Mouse (Mus musculus) natural killer cell, adult 2 months (primary cell): ENCODE measurements around the gene Ces1f.
"Not testable (repeated sequence)": the region's sequence is repeated elsewhere in the genome, so short reads cannot be mapped to it uniquely, and the experiment has no call there.

Experiments used
- DNase-seq, 2 experiments: peaks; one replicate each; pipeline ENCODE4 v3.0.0; 2022; ENCODE audit warnings: low spot score in 2 of 2

Ces1f gene

DNA sequence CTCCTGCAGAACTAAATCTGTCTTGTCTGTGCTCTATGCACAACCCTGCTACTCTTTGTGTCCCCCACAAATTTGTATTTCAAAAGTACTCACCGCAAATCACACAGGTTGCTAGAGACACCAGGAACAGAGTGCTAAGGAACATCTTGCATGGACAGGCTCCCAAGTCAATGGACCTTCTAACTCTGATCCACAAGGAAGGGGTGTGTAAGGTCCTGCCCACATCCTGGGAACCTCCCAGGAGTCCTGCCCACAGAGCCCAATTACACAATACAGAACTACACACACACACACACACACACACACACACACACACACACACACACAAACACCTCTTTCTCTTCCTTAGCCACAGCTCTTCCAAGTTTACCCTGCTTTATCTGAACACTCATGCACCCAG lies at the start of gene Ces1f:
Gene Ces1f (minus strand): TSS at position 192 of the 400 bp plus-strand sequence.
- no peak for DNase-seq

DNA sequence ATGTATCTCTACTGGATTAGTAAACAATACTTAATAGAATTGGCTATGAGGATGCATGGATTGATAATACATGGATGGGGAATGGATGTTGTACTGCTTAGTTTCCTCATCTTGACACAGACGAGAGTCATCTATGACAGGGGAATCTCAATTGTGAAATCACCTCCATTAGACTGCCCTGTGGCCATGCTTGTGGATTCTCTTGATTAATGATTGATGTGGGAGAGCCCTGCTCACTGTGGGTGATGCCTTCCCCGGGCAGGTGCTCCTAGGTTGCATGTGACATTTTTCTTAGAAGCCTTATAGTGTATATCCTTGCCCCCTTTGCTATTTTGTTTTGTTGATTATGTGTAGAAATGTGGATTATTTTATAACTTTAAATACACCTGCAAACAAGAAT lies 45.6 kb upstream of the Ces1f start:
- no peak for DNase-seq

- DNase-seq = no peak
Measured at GRCm38 (mm10) chr8:93317031-93317430, 37.5 kb upstream of the Ces1f start.

GRCm38 (mm10) chr8:93315557-93315956 lies 36.0 kb upstream of the Ces1f start:
- no peak for DNase-seq

- DNase-seq = no peak
Measured at GRCm38 (mm10) chr8:93283896-93284295, 4.3 kb upstream of the Ces1f start.

DNA sequence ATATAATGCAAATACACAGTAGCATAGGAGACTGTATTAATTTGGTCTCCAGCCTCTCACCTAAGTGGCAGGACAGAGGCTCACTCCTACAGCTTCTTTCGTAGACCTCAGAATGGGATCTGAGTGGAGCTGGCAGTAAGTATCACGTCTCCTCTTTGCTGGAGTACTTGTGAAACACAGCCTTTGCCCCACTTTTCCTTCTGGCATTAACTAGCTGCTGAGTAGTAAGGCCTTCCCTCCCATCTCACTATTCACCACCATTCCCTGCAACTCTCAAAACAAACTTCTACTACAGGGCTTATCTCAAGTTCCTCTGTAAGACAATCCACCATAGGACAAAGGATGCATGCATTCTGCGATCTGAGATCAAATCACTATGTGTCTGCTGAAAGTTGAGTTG lies 2.8 kb upstream of the Ces1f start:
- DNase-seq = no peak

GRCm38 (mm10) chr8:93278176-93278805 lies 1.3 kb downstream of the Ces1f start:
- no peak for DNase-seq

DNA sequence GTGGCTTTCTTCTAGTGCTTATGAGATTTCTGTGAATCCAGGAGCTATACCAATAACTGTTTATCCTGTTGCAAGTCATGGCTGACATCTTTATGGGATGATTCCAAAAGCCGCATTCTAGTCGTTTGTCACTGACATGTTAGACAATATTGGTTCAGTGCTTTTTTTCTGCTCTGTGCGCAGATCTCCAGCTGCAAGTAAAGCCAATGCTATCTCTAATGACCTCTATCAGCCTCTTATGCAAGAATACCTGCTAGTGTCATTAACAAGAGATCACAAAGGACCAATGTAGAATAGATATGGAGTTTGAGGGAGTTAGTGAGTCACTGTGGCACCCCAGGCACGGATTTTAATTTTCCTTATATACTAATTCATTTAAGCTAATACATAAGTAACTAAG lies 4.9 kb downstream of the Ces1f start:
- no peak for DNase-seq

DNA sequence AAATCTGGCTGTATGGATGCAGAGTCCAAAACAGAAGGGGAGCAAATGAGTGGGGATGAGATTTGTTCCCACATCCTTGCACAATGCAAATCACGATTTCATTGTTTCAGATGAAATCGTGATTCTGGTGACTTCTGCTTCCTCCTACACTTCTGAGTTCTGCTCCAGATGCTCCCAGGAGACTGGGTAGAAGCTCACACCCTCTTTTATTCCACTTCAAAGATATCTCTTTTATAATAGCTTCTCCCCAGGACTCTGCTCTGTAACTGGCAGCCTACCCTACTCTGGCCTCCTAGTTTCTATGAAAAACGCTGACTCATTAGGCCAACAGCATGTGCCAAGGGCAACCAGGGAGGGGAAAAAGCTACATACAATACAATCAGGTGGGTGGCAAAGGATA lies 6.2 kb downstream of the Ces1f start:
- no peak for DNase-seq

DNA sequence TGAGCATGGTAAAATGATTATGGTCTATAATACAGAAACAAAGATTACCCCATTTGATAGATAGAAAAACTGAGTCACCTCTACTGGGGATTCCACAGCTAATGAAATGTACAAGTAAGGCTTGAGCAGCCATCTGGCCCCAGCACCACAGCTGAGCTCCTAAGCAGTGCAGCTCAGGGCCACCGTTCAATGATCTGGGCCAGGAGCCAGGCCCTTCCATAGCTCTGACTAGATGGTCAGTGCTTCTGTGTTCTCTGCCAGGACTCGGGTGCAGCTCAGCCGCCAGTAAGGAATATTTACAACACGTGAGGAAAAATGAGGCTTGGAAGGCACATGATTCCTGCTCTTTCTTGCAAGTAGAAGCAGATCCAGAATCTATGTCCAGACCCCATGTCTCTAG lies 6.9 kb downstream of the Ces1f start:
- no peak for DNase-seq

DNA sequence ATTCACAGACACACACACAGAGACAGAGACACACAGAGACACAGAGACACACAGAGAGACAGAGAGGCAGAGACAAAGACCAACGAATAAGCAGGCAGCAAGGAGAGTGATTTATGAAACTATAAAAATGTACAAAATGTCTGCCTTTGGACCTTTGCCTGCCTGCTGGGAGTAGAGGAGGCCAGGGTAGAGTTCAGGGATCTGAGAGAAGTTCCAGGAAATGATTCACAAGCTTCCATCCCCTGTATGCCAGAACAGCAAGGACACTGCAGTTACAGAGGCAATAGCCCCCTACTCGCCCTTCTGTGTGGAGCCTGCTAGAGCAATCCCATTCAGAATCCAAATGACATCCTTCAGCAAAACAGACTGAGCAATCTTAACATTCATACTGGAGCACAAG lies 18.1 kb downstream of the Ces1f start:
- no peak for DNase-seq

- no peak for DNase-seq
Measured at GRCm38 (mm10) chr8:93252400-93252925, 27.1 kb downstream of the Ces1f start.

DNA sequence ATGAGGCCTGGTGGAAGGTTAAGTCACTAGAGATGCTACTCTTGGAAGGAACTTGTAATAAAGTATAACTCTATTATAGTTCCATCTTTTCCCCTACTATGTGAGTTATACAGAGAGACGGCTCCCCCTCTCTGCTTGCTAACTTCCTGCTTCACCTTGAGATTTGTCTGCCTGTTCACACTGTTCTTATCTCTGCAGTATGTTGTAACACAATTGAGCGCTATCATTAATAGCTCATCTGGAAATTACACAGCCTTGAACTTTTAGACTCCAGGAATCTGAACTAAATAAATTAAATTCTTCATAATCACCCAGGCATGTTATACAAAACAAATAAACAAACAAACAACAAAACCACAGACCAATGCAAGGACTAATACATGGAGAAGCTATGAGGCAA lies 33.5 kb downstream of the Ces1f start:
- DNase-seq = no peak

- no peak for DNase-seq
Measured at GRCm38 (mm10) chr8:93239884-93240283, 39.7 kb downstream of the Ces1f start.

GRCm38 (mm10) chr8:93235681-93236080 lies 43.9 kb downstream of the Ces1f start:
- no peak for DNase-seq

GRCm38 (mm10) chr8:93234706-93235105 lies 44.8 kb downstream of the Ces1f start:
- no peak for DNase-seq

GRCm38 (mm10) chr8:93234068-93234467 lies 45.5 kb downstream of the Ces1f start:
- DNase-seq = no peak

- DNase-seq = no peak
Measured at GRCm38 (mm10) chr8:93229446-93229845, 50.1 kb downstream of the Ces1f start, which contains the start of gene Ces1e. TSS of gene Ces1e (minus strand) at chr8:93229619.

- DNase-seq = no peak
Measured at GRCm38 (mm10) chr8:93228673-93229370, 50.7 kb downstream of the Ces1f start.

DNA sequence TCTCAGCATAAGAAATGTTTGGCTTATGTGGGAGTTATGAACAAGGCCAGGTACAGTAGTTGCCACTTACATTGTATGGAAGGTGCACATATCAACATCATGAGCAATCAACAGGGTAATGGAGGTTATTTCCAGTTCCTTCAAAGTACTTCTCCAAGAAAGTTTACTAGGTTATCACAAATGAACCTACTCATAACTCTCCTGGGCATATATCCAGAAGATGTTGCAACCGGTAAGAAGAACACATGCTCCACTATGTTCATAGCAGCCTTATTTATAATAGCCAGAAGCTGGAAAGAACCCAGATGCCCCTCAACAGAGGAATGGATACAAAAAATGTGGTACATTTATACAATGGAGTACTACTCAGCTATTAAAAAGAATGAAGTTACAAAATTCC lies 53.1 kb downstream of the Ces1f start:
- not testable (repeated sequence) for DNase-seq

- no peak for DNase-seq
Measured at GRCm38 (mm10) chr8:93221896-93222295, 57.7 kb downstream of the Ces1f start.

- no peak for DNase-seq
Measured at GRCm38 (mm10) chr8:93217867-93218266, 61.7 kb downstream of the Ces1f start.

DNA sequence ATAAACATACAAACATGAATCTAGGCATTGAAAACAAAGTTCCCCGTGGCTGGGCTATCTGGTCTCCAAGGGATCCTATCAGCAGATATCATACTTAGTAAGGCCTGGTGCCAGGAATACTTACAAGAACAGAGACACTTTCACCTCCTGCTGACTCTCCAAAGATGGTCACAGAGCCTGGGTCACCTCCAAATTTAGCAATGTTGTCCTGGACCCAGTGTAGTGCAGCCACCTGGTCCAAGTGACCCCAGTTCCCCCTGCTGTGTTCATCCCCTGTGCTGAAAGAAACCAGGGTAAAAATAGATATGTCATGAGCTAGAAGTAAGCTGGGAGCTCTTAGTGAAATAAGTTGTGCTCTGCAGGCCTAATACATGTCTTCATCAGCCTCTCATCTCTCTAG lies 62.2 kb downstream of the Ces1f start:
- DNase-seq = no peak
